Mouse (Mus musculus): ENCODE data around the gene Eif4h. TPM values are rescaled to one million over a fixed set of nuclear protein-coding genes. Genes with fewer than 3 reads are reported as not detected.

Eif4h gene
- polyA plus RNA-seq, 1 experiment from 2014 or later, result 308 TPM

DNA sequence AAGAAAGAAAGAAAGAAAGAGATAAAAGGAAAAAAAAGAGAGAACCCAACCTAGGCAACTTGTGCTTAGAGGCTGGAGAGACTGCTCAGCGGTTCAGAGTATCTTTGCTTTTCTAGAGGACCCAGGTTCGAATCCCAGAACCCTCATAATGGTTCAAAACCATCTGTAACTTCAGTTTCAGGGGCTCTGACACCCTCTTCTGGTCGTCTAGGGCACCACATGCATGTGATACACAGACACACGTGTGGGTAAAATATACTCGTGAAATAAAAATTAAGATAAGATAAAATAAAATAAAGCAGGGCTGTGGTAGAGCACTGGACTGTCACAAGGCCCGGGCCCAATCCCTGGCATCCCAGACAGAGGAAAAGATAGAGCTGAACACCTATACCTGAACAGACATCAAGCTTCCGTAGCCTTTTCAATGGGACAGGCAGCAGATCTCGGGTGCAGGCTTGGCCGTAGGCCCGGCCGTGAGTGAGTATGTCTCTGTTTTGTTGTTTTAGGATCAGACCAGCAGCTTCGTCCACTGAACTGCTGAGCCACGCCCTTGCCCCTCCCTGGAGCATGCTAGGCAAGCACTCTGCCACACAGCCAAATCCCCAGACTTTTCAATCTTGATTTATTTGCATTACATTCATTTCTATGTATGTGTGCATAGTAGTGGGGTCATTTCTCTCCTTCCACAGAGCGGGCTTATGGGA is 62.6 kb downstream of the Eif4h start:
- H3K9ac ChIP-seq, result no peak overlapping the region
- H3K27me3 ChIP-seq (replicated peaks), result no peaks in the 10 kb centered on the region
- WGBS (ENCODE audit: insufficient replicate concordance), result 67% methylated on average over 14 of the region's 14 CpGs
- H3K4me1 ChIP-seq, result peaks cover 34% of the 10 kb centered on the region
- no peaks in the 10 kb centered on the region for H3K36me3 ChIP-seq
- no peak for ATAC-seq
- H3K4me2 ChIP-seq, result no peak overlapping the region
- H3K27ac ChIP-seq, result no peak overlapping the region
- no peak overlapping the region for H3K4me3 ChIP-seq
- H3K9me3 ChIP-seq (replicated peaks), result no peaks in the 10 kb centered on the region

DNA sequence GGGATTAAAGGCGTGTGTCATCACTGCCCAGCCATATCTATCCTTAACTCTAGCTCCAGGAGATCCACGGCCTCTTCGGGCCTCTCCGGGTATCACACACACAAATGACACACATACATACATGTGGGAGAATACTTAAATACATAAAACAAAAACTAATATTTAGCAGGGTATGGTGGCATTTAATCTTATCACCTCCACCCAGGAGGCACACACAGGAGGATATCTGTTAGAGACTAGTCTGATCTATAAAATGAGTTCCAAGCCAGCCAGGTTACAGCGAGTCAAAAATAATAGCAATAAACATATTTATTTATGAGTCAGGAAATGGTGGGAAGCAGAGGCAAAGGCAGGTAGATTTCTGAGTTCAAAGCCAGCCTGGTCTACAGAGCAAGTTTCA is 63.5 kb downstream of the Eif4h start:
- H3K4me1 ChIP-seq, result peaks cover 39% of the 10 kb centered on the region
- 74% methylated on average over 5 of the region's 5 CpGs for WGBS (ENCODE audit: insufficient replicate concordance)
- no peaks in the 10 kb centered on the region for H3K27me3 ChIP-seq (replicated peaks)
- no peak overlapping the region for H3K4me2 ChIP-seq
- H3K9me3 ChIP-seq (replicated peaks), result 0 out of 2 replicates have a peak, but pooled peaks cover 2% of the 10 kb centered on the region
- no peak overlapping the region for H3K4me3 ChIP-seq
- no peaks in the 10 kb centered on the region for H3K36me3 ChIP-seq
- peak overlapping the region; percentile 28; the same call in 1 of the 2 replicates for H3K27ac ChIP-seq
- no peak overlapping the region for H3K9ac ChIP-seq
- ATAC-seq, result no peak

- ATAC-seq, result no peak
- H3K27ac ChIP-seq, result 0 out of 2 replicates have a peak overlapping the region, but pooled peaks have one; percentile 3
- 0 out of 2 replicates have a peak, but pooled peaks cover 4% of the 10 kb centered on the region for H3K9me3 ChIP-seq (replicated peaks)
- peak overlapping the region; percentile 53 for H3K4me3 ChIP-seq
- no peaks in the 10 kb centered on the region for H3K27me3 ChIP-seq (replicated peaks)
- H3K4me2 ChIP-seq, result peak overlapping the region; percentile 82
- H3K4me1 ChIP-seq, result peaks cover 44% of the 10 kb centered on the region
- peak overlapping the region; percentile 55; the same call in 1 of the 2 replicates for H3K9ac ChIP-seq
- 26% methylated on average over 10 of the region's 10 CpGs for WGBS (ENCODE audit: insufficient replicate concordance)
- no peaks in the 10 kb centered on the region for H3K36me3 ChIP-seq
Observed at GRCm38 (mm10) chr5:134572508-134573214, 66.6 kb downstream of the Eif4h start.

DNA sequence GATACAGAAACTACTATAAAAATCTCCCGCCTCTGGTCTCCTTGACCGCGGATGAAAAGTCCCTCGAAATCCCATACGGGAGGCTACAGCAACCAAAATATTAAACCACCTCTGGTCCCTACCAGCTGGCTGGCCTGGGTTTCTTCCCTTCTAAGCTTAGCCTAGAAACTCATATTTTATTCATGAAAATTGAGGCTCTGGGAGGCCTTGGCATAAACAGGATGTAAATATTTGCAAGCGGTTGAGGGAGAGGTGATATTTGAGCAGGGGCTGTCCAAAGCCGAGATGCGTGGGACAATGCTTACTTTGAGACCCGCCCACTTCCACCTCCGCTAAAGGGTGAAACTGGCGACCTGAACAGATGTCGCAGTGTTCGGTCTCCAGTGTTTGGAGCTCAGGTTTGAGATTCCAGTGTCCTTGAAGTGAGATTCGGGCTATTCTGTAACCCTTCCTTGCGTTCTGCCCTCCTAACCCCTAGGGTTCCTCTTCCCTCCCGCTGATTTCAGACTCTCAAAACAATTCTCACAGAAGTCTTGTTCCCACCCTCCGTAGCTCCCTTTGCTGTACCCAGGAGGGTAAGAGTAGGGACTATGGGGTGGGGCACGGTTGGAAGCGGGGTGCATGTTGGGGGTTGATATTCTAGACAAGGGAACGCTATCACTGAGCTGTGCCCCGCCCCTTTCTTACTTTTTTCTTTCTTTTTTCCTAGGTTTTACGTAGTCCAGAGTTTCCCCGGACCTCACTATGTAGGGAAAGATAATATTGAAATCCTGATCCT is 67.4 kb downstream of the Eif4h start:
- H3K36me3 ChIP-seq, result no peaks in the 10 kb centered on the region
- peak overlapping the region; percentile 82 for H3K4me2 ChIP-seq
- 0 out of 2 replicates have a peak, but pooled peaks cover 4% of the 10 kb centered on the region for H3K9me3 ChIP-seq (replicated peaks)
- H3K9ac ChIP-seq, result peak overlapping the region; percentile 55
- H3K27ac ChIP-seq, result 0 out of 2 replicates have a peak overlapping the region, but pooled peaks have one; percentile 3
- WGBS (ENCODE audit: insufficient replicate concordance), result under 1% methylated on average over 23 of the region's 23 CpGs
- H3K4me3 ChIP-seq, result peak overlapping the region; percentile 53
- H3K27me3 ChIP-seq (replicated peaks), result no peaks in the 10 kb centered on the region
- peaks cover 40% of the 10 kb centered on the region for H3K4me1 ChIP-seq
- peak; percentile 77 for ATAC-seq

Small RNA genes within 50 kb of the gene (microRNA-seq; reads per million reads assigned to microRNA genes)
- not detected for gene Mir7228

Other genes starting within 250 kb of the Eif4h start
- 23.5 and 26.4 TPM in 2 replicates for gene Gtf2ird1, start 182.8 kb downstream of the Eif4h start, polyA plus RNA-seq (2016; fragmentation: Nextera tagmentation; extraction: Ambion mirVana)
- gene Clip2, start 87.1 kb downstream of the Eif4h start, polyA plus RNA-seq (2016; fragmentation: Nextera tagmentation; extraction: Ambion mirVana), result 0.94 and 1.0 TPM in 2 replicates
- gene Syna, start 79.3 kb downstream of the Eif4h start, polyA plus RNA-seq (2016; fragmentation: Nextera tagmentation; extraction: Ambion mirVana), result not detected in 2 replicates
- 259 and 263 TPM in 2 replicates for gene Rfc2, start 58.1 kb downstream of the Eif4h start, polyA plus RNA-seq (2016; fragmentation: Nextera tagmentation; extraction: Ambion mirVana)
- gene Lat2, start 24.5 kb downstream of the Eif4h start, polyA plus RNA-seq (2016; fragmentation: Nextera tagmentation; extraction: Ambion mirVana), result 1.7 and 1.8 TPM in 2 replicates
- gene Limk1, start 49.1 kb upstream of the Eif4h start, polyA plus RNA-seq (2016; fragmentation: Nextera tagmentation; extraction: Ambion mirVana), result 1.3 and 1.5 TPM in 2 replicates
- gene Eln, start 107.8 kb upstream of the Eif4h start, polyA plus RNA-seq (2016; fragmentation: Nextera tagmentation; extraction: Ambion mirVana), result 2.6 and 4.7 TPM in 2 replicates

Data from liver, embryonic 12.5 days (tissue).